Mouse (Mus musculus): ENCODE measurements around the gene Prkar1b.

- TF ChIP-seq GATA1 (IDR thresholded peaks at IDR 0.05; ENCODE audit: borderline replicate concordance, low read length) (no peak), FLI1 (IDR thresholded peaks at IDR 0.05; ENCODE audit: low read length) (no peak)
These were observed 71.7 kb downstream of the Prkar1b start for GRCm38 (mm10) chr5:139078156-139078462.
